Mouse (Mus musculus): ENCODE data around the gene Slc26a8. TPM values are rescaled to one million over a fixed set of nuclear protein-coding genes. Genes with fewer than 3 reads are reported as not detected.
"Not testable (repeated sequence)": the region's sequence is repeated elsewhere in the genome, so short reads cannot be mapped to it uniquely, and the experiment has no call there.

The Slc26a8 gene
- total RNA-seq (2021) = 10 to 100 TPM in 1 of 2 experiments, 1 to 10 TPM in 1; 6.0 to 10.8 TPM

- peak; percentile 27 to 30 for DNase-seq (ENCODE audit: extremely low spot score in 1 of 2, low spot score in 1 of 2)
These were observed at the start of gene Slc26a8 for GRCm38 (mm10) chr17:28689586-28690283. Slc26a8 (minus strand) TSS chr17:28690233.

GRCm38 (mm10) chr17:28739244-28739643 is 49.2 kb upstream of the Slc26a8 start:
- no peak for DNase-seq (ENCODE audit: extremely low spot score in 1 of 2, low spot score in 1 of 2)

DNA sequence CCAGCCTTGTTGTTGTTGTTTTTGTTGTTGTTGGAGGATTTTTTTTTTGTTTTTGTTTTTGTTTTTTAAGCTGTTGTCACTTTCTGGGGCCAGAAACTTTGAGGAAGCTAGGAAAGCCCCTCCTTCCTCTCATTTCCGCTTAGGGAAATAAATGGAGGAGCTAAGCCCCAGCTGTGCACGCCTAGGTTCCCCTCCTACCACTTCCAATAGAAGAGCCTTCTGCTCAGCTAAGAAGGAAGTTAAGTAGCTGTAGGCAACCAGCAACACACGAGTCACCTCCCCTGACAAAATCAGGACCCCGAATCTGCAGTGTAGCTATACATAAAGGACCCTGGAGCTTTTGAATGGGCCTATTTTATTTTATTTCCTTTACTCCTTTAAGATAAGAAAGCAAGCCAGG is 47.9 kb upstream of the Slc26a8 start:
- no peak for DNase-seq (ENCODE audit: extremely low spot score in 1 of 2, low spot score in 1 of 2)

DNA sequence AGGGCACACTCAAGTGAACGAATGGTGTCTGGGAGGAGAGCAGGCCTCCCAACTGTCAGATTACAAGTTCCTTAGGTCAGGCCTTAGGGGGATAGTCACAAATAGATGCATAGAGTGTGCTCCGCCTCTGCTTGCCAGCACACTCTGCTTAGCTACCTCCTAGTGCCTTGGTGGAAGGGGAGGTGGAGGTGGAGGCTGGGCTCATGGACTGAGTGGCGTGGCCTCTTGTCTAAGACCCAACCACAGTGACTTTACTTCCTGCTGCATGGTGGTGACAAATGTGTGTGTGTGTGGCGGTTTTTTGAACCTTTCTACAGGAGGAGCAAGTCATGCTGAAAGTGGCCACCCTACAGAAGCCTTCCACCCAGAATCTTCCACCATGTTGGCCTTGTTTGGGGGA is 46.5 kb upstream of the Slc26a8 start:
- no peak for DNase-seq (ENCODE audit: extremely low spot score in 1 of 2, low spot score in 1 of 2)

DNA sequence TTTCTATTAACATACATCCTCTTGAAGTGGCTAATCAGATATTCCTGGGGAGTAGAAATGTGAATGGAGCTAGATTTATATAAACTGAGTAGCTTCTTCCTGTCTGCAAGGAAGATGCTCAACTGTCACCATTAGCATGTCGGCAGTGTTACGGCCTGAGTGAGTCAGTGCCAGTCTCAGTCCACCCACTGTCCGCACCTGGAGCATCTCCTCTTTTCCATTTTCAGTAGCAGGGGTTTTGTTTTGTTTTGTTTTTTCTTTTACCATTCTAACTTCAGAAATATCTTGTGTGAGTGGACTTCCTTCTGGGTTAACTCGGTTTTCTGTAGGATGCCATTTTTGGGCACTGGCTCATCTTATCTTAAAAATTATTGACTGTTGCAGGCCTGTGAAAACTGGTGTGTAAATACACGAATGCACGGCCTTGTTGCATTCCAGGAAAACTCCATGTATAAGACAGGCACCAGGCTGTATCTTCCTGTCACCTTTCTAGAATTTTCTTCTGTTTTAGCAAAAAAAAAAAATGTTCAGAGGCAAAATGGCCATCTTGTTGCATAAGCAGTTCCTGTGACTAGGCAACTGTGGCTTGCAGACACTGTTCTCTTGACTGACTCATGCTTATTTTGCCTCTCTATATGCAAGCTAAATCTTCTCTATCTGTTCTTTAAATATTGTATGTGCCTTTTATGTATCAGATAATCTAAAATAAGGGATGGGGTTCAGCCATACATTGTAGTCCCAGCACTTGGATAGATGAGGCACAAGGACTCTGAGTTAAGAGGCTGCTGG is 45.5 kb upstream of the Slc26a8 start:
- DNase-seq (ENCODE audit: extremely low spot score in 1 of 2, low spot score in 1 of 2) = no peak

- DNase-seq (ENCODE audit: extremely low spot score in 1 of 2, low spot score in 1 of 2) = not testable (repeated sequence)
These were observed 37.5 kb upstream of the Slc26a8 start for GRCm38 (mm10) chr17:28727511-28727910.

- no peak for DNase-seq (ENCODE audit: extremely low spot score in 1 of 2, low spot score in 1 of 2)
These were observed 35.8 kb upstream of the Slc26a8 start, which contains the start of gene AC170998.1 for GRCm38 (mm10) chr17:28725783-28726182. AC170998.1 (plus strand) TSS chr17:28726083.

- DNase-seq (ENCODE audit: extremely low spot score in 1 of 2, low spot score in 1 of 2) = no peak
These were observed 27.5 kb upstream of the Slc26a8 start for GRCm38 (mm10) chr17:28717535-28717934.

DNA sequence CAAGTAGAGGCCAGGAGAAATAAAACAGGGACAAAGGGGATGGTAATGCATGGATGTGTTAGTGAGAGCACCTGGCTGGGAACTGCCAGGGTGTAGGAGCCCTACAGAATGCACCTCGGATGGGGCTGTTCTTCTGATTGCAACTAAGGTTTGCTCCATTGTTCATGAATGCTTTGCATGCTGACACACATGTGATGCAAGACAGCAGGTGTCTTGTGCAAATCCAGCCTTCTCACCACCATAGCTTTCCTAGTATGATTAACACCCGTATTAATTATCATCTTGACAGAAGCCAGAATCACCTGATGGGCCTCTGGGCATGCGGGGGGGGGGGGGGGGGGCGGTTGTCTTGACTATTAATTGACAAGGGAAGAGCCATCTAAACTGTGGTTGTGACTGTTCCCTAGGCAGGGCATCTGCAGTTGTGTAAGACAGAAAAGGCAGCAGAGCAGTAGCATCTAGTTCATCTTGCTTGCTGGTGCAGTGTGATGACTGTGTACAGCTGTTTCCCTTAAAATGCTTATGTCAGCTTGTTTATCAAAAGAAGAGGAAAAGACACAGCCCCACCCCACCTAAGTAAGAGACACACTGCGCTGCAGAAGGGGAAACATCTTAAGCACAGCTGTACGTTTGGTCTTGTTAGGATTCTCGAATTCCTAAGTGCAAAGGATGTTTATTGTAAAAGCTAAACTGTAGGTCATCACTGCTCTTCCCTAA is 26.0 kb upstream of the Slc26a8 start:
- DNase-seq (ENCODE audit: extremely low spot score in 1 of 2, low spot score in 1 of 2) = no peak

- DNase-seq (ENCODE audit: extremely low spot score in 1 of 2, low spot score in 1 of 2) = no peak
These were observed 24.0 kb upstream of the Slc26a8 start for GRCm38 (mm10) chr17:28714006-28714405.

GRCm38 (mm10) chr17:28712305-28712704 is 22.3 kb upstream of the Slc26a8 start:
- no peak for DNase-seq (ENCODE audit: extremely low spot score in 1 of 2, low spot score in 1 of 2)

DNA sequence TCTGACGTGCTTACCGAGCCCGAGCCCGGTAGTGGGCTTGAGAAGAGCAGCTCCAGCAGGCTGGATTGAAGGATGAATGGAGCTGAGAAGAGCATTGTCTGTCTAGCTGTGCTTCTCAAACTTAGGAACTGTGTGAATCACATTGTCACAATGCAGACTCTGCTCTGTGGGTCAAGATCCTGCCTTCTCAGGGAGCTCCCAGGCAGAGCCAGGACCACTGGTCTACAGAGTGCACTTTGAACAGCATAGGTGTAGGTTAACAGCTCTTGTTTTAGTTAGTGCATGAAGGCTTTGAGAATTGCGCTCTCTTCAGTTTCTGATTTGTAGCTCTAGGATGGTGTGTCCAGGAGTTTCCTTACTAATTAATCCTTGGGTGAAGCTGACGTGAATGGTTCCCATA is 21.2 kb upstream of the Slc26a8 start:
- DNase-seq (ENCODE audit: extremely low spot score in 1 of 2, low spot score in 1 of 2) = no peak

- no peak for DNase-seq (ENCODE audit: extremely low spot score in 1 of 2, low spot score in 1 of 2)
These were observed 20.3 kb upstream of the Slc26a8 start for GRCm38 (mm10) chr17:28710291-28710688.

GRCm38 (mm10) chr17:28709552-28710290 is 19.7 kb upstream of the Slc26a8 start:
- no peak for DNase-seq (ENCODE audit: extremely low spot score in 1 of 2, low spot score in 1 of 2)

- no peak for DNase-seq (ENCODE audit: extremely low spot score in 1 of 2, low spot score in 1 of 2)
These were observed 19.0 kb upstream of the Slc26a8 start for GRCm38 (mm10) chr17:28708989-28709388.

DNA sequence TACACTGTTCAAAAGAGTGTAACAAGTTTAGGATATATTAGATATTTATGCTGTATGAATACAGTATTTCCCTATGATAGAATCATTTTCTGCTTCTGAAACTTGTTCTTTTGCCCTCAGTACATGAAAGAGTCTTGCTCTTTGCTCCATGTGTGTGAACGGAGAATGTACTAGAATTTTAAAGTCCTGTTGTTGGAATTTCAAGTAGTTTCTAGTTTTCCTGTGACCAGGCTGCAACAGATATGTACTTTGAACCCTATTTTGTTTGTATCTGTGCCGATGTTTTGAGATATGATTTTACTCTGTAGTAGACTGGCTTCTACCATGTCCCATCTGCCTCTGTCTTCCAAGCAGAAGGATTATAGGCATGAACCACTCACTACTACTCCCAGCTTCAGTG is 17.8 kb upstream of the Slc26a8 start:
- no peak for DNase-seq (ENCODE audit: extremely low spot score in 1 of 2, low spot score in 1 of 2)

- no peak for DNase-seq (ENCODE audit: extremely low spot score in 1 of 2, low spot score in 1 of 2)
These were observed 17.1 kb upstream of the Slc26a8 start for GRCm38 (mm10) chr17:28707136-28707627.

DNA sequence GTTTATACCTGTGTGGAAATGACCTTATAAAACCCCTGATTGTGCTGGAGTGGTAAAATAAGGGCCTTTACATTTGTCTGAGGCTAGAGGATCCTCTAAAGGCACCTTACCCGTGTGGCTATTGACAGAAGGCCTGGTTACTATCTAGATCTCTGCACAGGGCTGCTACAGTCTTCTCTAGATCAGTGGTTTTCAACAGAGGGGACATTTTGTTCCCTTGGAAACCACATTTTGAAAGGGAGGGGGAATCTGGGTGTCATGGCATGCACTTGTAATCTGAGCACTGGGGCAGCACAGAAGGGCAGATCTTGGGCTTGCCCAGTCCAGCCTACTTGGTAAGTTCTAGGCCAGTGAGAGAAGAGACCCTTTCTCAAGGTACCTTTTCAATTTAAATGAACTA is 16.7 kb upstream of the Slc26a8 start:
- no peak for DNase-seq (ENCODE audit: extremely low spot score in 1 of 2, low spot score in 1 of 2)

DNA sequence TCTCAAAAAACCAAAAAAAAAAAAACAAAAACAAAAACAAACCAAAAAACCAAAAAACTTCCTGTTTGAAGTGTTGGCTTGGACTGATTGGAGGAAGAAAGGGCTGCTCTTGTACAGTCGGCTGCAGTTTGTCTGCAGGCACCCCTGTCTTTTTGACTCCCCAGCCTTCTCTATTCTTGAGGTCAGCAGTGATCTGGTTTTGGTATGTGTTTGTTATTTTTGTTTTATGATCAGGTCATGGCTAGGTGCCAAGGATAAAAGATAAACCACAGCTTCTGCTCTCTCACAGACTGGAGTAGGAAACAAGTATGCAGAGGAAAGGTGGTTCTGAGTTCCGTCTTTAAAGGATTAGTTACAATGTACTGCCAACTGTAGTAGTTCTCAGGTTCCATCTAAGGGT is 12.6 kb upstream of the Slc26a8 start:
- no peak for DNase-seq (ENCODE audit: extremely low spot score in 1 of 2, low spot score in 1 of 2)

DNA sequence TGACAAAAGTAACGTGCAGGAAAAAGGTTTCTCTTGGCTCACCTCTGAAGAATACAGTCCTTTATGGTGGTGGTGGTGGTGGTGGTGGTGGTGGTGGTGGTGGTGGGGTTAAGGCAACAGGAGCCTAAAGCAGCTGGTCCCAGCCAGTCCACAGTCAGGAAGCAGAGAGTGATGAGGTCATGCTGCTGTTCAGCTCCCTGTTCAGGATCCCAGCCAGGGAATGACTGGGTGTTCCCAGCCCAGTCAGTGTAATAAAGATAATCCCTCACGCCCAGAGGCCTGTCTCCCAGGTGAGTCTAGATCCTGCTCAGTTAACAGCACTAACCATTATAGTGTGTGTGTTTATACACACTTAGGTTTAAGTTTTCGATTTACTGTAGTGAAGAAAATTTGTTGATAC is 11.7 kb upstream of the Slc26a8 start:
- no peak for DNase-seq (ENCODE audit: extremely low spot score in 1 of 2, low spot score in 1 of 2)
